Mouse (Mus musculus) megakaryocyte, embryonic 14.5 days (primary cell): ENCODE data around the gene Nomo1. TPM values are rescaled to one million over a fixed set of nuclear protein-coding genes. Genes with fewer than 3 reads are reported as not detected.

ENCODE experiments used
- H3K27me3 ChIP-seq: replicated peaks from 2 replicates; pipeline ENCODE3; 2012; ENCODE audit warnings: inconsistent platforms
- H3K36me3 ChIP-seq: replicated peaks from 2 replicates; pipeline ENCODE3; 2012; ENCODE audit warnings: low read length, inconsistent platforms, mixed read lengths
- H3K4me1 ChIP-seq: 2 replicates; pipeline ENCODE4 v1.6.1; 2012; ENCODE audit warnings: inconsistent platforms
- H3K4me3 ChIP-seq: replicated peaks from 2 replicates; pipeline ENCODE3; 2012; ENCODE audit warnings: moderate library complexity, mild to moderate bottlenecking, inconsistent platforms
- H3K9me3 ChIP-seq: 2 replicates; pipeline ENCODE4 v1.6.1; 2012; ENCODE audit warnings: inconsistent platforms
- FLI1 ChIP-seq: IDR thresholded peaks from 2 replicates; pipeline ENCODE4 v1.6.1; 2012; ENCODE audit warnings: low read length, inconsistent platforms, mixed read lengths
- GATA1 ChIP-seq: IDR thresholded peaks from 3 replicates; pipeline ENCODE4 v1.6.1; 2012; ENCODE audit warnings: mixed read lengths, low read length, inconsistent platforms, borderline replicate concordance
- polyA plus RNA-seq: library from polyadenylated mRNA; stranded (reverse); fragments of >175 nt; gene quantifications from 2 replicates; pipeline ENCODE4 v1.2.3, GENCODE M21; 2012; ENCODE audit warnings: low replicate concordance; ENCODE audit not compliant: insufficient read depth

Gene Nomo1
- polyA plus RNA-seq, 1 experiment, result 218 TPM

DNA sequence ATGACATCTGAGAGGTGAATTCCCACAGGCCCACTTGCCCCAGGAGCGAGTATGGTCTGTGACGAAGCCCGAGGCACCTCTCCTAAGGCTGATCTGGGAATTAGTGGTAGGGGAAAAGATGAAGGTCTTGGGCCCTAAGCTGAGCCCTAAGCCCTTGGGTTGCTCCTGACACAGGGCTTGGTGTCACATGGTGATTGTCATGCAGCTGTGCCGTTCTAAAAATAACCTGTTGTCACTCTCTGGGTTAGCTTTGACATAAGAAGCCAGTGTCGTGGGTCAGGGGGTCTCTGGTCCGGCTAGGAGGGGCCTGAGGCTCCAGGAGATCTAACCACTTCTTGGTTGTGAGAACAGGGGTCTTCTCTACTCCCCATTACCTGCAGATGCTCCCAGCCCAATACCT, 78.4 kb downstream of the Nomo1 start:
- peaks cover 73% of the 10 kb centered on the region for H3K27me3 ChIP-seq

GRCm38 (mm10) chr7:46113435-46113834, 79.9 kb downstream of the Nomo1 start:
- Histone ChIP-seq H3K4me1 (no peaks in the 10 kb centered on the region), H3K27me3 (peaks cover 69% of the 10 kb centered on the region), H3K4me3 (no peak overlapping the region), H3K36me3 (no peaks in the 10 kb centered on the region), H3K9me3 (peaks cover 13% of the 10 kb centered on the region)
- TF ChIP-seq GATA1 (no peak), FLI1 (no peak)

More for the DNA sequence above, 78.4 kb downstream of the Nomo1 start:
- H3K4me1 ChIP-seq, result no peaks in the 10 kb centered on the region
- H3K9me3 ChIP-seq, result peaks cover 4% of the 10 kb centered on the region; the same call in 1 of the 2 replicates
- no peak overlapping the region for H3K4me3 ChIP-seq
- H3K36me3 ChIP-seq, result no peaks in the 10 kb centered on the region
- no peak for TF ChIP-seq GATA1
- no peak for TF ChIP-seq FLI1

- no peak for TF ChIP-seq FLI1
- TF ChIP-seq GATA1, result no peak
- H3K36me3 ChIP-seq, result no peaks in the 10 kb centered on the region
- H3K9me3 ChIP-seq, result peaks cover 13% of the 10 kb centered on the region
- no peaks in the 10 kb centered on the region for H3K4me1 ChIP-seq
- H3K27me3 ChIP-seq, result peaks cover 54% of the 10 kb centered on the region
- no peak overlapping the region for H3K4me3 ChIP-seq
Measured at GRCm38 (mm10) chr7:46116118-46116581, 82.7 kb downstream of the Nomo1 start.

DNA sequence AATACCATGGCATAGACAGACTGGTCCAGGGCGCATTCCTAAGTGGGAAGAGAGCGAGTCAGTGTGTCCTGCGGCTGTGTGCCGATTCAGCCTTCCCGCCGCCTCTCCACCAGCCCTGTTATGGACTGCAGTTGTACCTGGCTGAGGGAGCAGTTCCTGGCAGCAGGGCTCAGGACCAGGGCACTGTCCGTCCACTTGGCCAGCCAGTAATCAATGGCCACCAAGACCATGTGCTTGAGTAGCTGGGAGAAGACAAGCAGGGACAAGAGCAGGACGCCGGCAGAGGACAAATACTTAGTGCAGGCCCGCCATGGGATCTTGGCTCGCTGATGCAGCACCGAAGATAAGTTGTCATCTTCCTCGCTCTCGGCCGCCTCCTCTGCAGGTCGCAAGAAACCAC, 83.5 kb downstream of the Nomo1 start:
- TF ChIP-seq FLI1, result no peak
- TF ChIP-seq GATA1, result no peak
- Histone ChIP-seq H3K9me3 (peaks cover 21% of the 10 kb centered on the region), H3K4me3 (no peak overlapping the region), H3K27me3 (peaks cover 45% of the 10 kb centered on the region), H3K4me1 (no peaks in the 10 kb centered on the region), H3K36me3 (no peaks in the 10 kb centered on the region)

DNA sequence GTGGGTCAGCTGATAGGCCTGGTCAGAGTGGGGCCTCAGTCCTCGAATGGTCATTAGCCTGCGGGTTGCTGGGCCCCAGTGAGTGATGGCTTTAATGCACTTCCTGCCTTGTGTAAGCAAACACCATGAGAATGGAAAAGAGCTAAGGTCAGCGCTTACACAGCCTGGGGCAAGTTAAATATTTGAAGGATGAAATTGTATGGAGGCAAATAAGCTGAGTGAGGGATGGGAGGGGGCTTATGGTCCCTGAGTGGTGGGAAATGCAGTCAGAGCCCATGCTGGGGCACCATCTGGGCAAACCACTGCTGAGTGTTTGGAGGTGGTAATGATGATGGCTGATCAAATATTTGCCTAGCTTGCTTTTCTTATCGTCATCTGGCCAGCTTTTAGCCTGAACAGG, 89.5 kb downstream of the Nomo1 start:
- H3K36me3 ChIP-seq, result no peaks in the 10 kb centered on the region
- no peak for TF ChIP-seq GATA1
- no peak for TF ChIP-seq FLI1
- H3K9me3 ChIP-seq, result peaks cover 20% of the 10 kb centered on the region
- H3K27me3 ChIP-seq, result peaks cover 50% of the 10 kb centered on the region
- H3K4me1 ChIP-seq, result no peaks in the 10 kb centered on the region
- H3K4me3 ChIP-seq, result no peak overlapping the region

GRCm38 (mm10) chr7:46124460-46124859, 91.0 kb downstream of the Nomo1 start:
- TF ChIP-seq FLI1 (no peak), GATA1 (no peak)
- no peaks in the 10 kb centered on the region for H3K36me3 ChIP-seq
- peaks cover 50% of the 10 kb centered on the region for H3K27me3 ChIP-seq

DNA sequence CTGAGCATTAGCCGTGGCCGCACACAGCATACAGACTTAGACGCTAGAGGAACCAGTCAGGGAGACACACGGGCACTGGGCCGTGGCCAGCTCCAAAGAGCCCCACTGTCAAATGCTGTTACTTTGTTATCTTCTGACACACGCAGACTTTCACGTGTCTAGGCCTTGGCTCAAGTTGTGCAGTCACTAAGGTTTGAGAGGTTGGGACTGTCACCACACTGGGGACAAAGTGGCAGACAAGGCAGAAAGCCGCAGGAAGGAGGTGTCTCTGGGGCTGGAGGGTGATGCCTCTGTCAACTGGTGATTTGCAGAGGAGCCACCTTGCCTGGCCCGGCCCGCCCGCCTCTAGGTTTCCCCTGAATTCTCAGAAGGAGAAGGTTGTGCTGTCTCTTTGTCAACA, 91.8 kb downstream of the Nomo1 start:
- H3K9me3 ChIP-seq, result peaks cover 20% of the 10 kb centered on the region
- H3K4me3 ChIP-seq, result no peak overlapping the region
- H3K27me3 ChIP-seq, result peaks cover 52% of the 10 kb centered on the region
- H3K4me1 ChIP-seq, result no peaks in the 10 kb centered on the region
- H3K36me3 ChIP-seq, result no peaks in the 10 kb centered on the region
- TF ChIP-seq GATA1 (no peak), FLI1 (no peak)

More at GRCm38 (mm10) chr7:46124460-46124859, 91.0 kb downstream of the Nomo1 start:
- H3K4me1 ChIP-seq, result no peaks in the 10 kb centered on the region
- H3K4me3 ChIP-seq, result no peak overlapping the region
- peaks cover 20% of the 10 kb centered on the region for H3K9me3 ChIP-seq

GRCm38 (mm10) chr7:46128196-46128595, 94.7 kb downstream of the Nomo1 start:
- Histone ChIP-seq H3K9me3 (peaks cover under 1% of the 10 kb centered on the region; the same call in 1 of the 2 replicates), H3K4me3 (no peak overlapping the region), H3K27me3 (peaks cover 70% of the 10 kb centered on the region), H3K4me1 (no peaks in the 10 kb centered on the region), H3K36me3 (no peaks in the 10 kb centered on the region)
- TF ChIP-seq FLI1, result no peak
- TF ChIP-seq GATA1, result no peak

- Histone ChIP-seq H3K36me3 (no peaks in the 10 kb centered on the region), H3K4me1 (peaks cover 6% of the 10 kb centered on the region; the same call in 1 of the 2 replicates), H3K27me3 (peaks cover 70% of the 10 kb centered on the region), H3K9me3 (no peaks in the 10 kb centered on the region), H3K4me3 (no peak overlapping the region)
- TF ChIP-seq GATA1 (no peak), FLI1 (no peak)
Measured at GRCm38 (mm10) chr7:46129463-46130179, 96.1 kb downstream of the Nomo1 start.

DNA sequence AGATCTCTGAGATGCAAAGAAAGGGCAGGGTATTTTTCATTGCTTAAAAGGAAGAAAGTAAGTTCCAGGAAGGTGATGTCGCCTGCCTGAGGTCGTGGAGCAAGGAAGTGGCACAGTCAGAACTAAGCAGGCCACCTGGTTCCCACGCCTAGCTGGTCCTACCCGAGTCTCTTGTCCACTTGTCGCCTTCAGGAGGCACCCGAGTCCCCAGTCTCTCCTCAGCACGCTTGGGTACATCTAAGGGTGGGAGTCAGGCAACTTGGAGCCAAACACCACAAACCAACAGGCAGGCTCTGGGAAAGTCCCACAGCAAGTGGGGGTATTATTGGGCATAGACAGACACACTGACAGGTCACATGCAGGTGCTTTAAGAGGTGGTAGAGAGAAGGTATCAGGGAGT, 97.2 kb downstream of the Nomo1 start:
- H3K4me3 ChIP-seq, result no peak overlapping the region
- H3K9me3 ChIP-seq, result no peaks in the 10 kb centered on the region
- TF ChIP-seq FLI1 (no peak), GATA1 (no peak)
- H3K27me3 ChIP-seq, result peaks cover 70% of the 10 kb centered on the region
- no peaks in the 10 kb centered on the region for H3K36me3 ChIP-seq
- peaks cover 6% of the 10 kb centered on the region; the same call in 1 of the 2 replicates for H3K4me1 ChIP-seq

DNA sequence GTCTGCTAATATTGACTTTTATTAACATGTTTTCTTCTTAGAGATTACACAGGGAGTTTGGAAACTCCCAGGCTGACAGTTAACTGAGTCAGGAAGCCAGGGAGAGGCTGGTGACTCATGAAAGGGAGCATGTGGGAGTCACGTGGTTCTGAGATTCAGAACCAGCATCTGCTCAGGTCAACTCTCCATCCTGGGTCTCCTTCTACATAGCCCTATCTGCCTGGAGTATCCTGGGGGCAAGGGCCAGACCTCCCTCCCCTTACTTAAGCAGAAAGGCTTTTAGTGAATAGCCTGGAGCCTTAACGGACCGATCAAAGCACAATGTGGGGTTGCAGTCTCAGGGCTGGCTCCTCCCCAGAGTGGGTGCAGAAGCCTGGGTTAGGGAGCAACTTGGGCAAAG, 97.8 kb downstream of the Nomo1 start:
- no peak overlapping the region for H3K4me3 ChIP-seq
- peaks cover 73% of the 10 kb centered on the region for H3K27me3 ChIP-seq
- no peak for TF ChIP-seq FLI1
- no peak for TF ChIP-seq GATA1
- H3K9me3 ChIP-seq, result no peaks in the 10 kb centered on the region
- no peaks in the 10 kb centered on the region for H3K36me3 ChIP-seq
- H3K4me1 ChIP-seq, result peaks cover 6% of the 10 kb centered on the region; the same call in 1 of the 2 replicates
